Mouse (Mus musculus) neural tube, embryonic 13.5 days (tissue): Measurements from ENCODE around the gene Ramac. TPM values are rescaled to one million over a fixed set of nuclear protein-coding genes. Genes with fewer than 3 reads are reported as not detected.

Experiments used
- ATAC-seq: fragments of 200-750 bp; cut with Nextera tagmentation; 2 replicates; pipeline ENCODE4 v1.8.0; 2017; ENCODE audit warnings: low read depth, mild to moderate bottlenecking, moderate TSS enrichment, moderate library complexity
- H3K27ac ChIP-seq: fragments of 300-500 bp; sonication (generic); replicated peaks from 2 replicates; pipeline ENCODE4 v1.5.1; 2015; ENCODE audit warnings: moderate library complexity, mild to moderate bottlenecking, inconsistent platforms
- H3K27me3 ChIP-seq: fragments of 300-500 bp; sonication (generic); 2 replicates; pipeline ENCODE4 v1.6.1; 2015; ENCODE audit warnings: mild to moderate bottlenecking, inconsistent platforms
- H3K36me3 ChIP-seq: fragments of 300-500 bp; sonication (generic); 2 replicates; pipeline ENCODE4 v1.6.1; 2015; ENCODE audit warnings: mild to moderate bottlenecking, inconsistent platforms
- H3K4me1 ChIP-seq: fragments of 300-500 bp; sonication (generic); replicated peaks from 2 replicates; pipeline ENCODE4 v1.6.1; 2015; ENCODE audit warnings: inconsistent platforms
- H3K4me2 ChIP-seq: fragments of 300-500 bp; sonication (generic); 2 replicates; pipeline ENCODE4 v1.6.1; 2015; ENCODE audit warnings: inconsistent platforms, mild to moderate bottlenecking, moderate library complexity
- H3K4me3 ChIP-seq: fragments of 300-500 bp; sonication (generic); 2 replicates; pipeline ENCODE4 v1.5.1; 2015; ENCODE audit warnings: mild to moderate bottlenecking, inconsistent platforms
- H3K9ac ChIP-seq: fragments of 300-500 bp; sonication (generic); 2 replicates; pipeline ENCODE4 v1.6.1; 2015; ENCODE audit warnings: moderate library complexity, mild to moderate bottlenecking, inconsistent platforms
- H3K9me3 ChIP-seq: fragments of 300-500 bp; sonication (generic); 2 replicates; pipeline ENCODE4 v1.6.1; 2016; ENCODE audit warnings: inconsistent platforms
- WGBS: fragments of 180-500 bp; shearing (Covaris S2); methylation state at CpG from one replicate; pipeline ENCODE4 v1.1.7; 2015; 5-methylcytosine and 5-hydroxymethylcytosine counted together
- polyA plus RNA-seq: library from polyadenylated mRNA; unstranded; fragments of >200 nt; fragmentation: Nextera tagmentation; extraction: Ambion mirVana; gene quantifications from 2 replicates; pipeline ENCODE4 v1.2.1, GENCODE M21; 2015

The Ramac gene
- polyA plus RNA-seq, result 127 and 151 TPM in 2 replicates

DNA sequence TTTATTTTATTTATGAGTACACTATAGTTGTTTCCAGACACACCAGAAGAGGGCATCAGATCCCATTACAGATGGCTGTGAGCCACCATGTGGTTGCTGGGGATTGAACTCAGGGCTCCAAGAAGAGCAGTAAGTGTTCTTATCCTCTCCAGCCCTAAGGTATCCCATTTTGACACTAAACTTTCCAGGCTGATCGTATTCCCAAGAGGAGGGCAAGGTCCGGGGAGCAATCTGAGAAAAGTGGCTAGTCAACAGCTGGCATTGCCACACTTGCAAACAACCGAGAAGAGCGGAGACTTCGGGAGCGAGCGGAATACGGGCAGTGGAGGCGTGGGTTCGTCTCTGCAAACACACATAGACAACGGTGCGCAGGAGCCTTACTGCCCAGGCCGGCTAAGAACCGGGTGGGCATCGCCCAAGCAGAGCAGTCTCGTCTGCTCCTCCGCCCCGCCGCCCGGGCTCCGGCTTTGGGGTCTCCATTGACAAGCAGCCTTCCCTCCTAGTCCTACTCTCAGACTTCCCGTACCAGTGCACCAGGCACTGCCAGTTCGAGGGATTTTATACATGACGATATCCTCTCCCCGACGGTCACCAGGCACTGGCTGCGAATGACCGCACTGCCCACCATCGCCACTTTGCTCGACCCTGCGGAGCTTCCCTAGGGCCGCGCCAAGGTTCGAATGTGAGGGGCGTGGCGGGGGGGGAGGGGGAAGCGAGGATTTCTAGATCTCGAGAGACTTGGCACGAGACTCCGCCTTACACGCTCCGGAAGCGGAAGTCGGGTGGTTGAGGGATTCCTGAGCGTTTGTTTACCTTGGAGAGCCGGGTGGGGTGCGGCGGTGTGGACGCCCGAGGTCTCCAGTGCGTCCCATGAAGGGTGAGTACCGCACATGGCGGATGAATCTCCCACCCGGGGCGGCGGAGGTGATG, at the start of gene Ramac:
Gene Ramac (plus strand): TSS at position 746 of the 930 bp plus-strand sequence.
- ATAC-seq, result peak; percentile 97
- Histone ChIP-seq H3K36me3 (no peaks in the 10 kb centered on the region), H3K4me1 (peaks cover 27% of the 10 kb centered on the region), H3K9ac (peak within 1 kb of the TSS; percentile 94), H3K4me2 (peak within 1 kb of the TSS; percentile 83), H3K9me3 (no peaks in the 10 kb centered on the region), H3K27me3 (no peaks in the 10 kb centered on the region), H3K27ac (peak within 1 kb of the TSS; percentile 91), H3K4me3 (peak within 1 kb of the TSS; percentile 98)
- 0% methylated on average over 56 of the region's 56 CpGs for WGBS

DNA sequence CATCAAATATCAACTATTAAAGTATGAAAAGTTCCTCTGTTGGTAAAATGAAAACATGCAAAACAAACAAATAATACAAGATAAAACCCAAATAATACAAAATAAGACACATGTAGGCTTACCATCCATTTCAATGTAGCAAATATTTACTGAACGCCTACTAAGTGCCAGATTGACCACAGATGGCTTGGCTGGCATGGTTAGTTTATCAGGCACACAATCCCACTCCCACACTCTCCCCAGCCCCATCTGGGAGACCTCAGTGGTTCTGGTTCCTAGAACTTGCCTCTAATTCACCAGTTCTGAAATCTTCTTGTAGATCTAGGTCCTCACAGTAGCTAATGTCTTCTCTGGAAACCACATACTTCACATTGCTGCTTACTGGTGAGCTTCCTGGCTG, 44.1 kb upstream of the Ramac start:
- no peak for ATAC-seq
- H3K9ac ChIP-seq, result no peak overlapping the region

DNA sequence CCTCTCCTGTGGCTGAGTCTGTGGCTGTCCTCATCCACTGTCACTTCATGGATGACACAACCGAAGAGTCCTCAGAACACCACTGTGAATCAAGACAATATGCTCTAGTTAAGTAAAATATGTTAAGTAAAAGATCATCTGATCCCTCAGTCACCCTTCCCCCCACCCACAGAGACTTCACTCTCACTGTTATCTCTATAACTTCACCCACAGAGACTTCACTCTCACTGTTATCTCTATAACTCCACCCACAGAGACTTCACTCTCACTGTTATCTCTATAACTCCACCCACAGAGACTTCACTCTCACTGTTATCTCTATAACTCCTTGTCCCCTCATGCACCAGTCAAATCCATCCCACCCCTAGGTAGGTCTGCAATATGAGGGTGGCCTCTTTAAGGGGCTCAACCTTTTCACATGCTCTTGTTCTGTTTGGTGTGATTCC, 43.5 kb upstream of the Ramac start:
- H3K4me3 ChIP-seq, result no peak overlapping the region
- WGBS, result 91% methylated on average over 1 of the region's 1 CpGs
- H3K27ac ChIP-seq, result no peak overlapping the region
- H3K4me1 ChIP-seq, result no peaks in the 10 kb centered on the region
- H3K36me3 ChIP-seq, result no peaks in the 10 kb centered on the region
- no peaks in the 10 kb centered on the region for H3K27me3 ChIP-seq
- no peaks in the 10 kb centered on the region for H3K9me3 ChIP-seq
- no peak overlapping the region for H3K9ac ChIP-seq
- no peak overlapping the region for H3K4me2 ChIP-seq
- no peak for ATAC-seq

More for the DNA sequence above, 44.1 kb upstream of the Ramac start:
- H3K4me1 ChIP-seq, result no peaks in the 10 kb centered on the region
- no peak overlapping the region for H3K4me3 ChIP-seq
- WGBS, result 79% methylated on average over 1 of the region's 1 CpGs
- H3K36me3 ChIP-seq, result no peaks in the 10 kb centered on the region
- H3K27me3 ChIP-seq, result no peaks in the 10 kb centered on the region
- H3K9me3 ChIP-seq, result no peaks in the 10 kb centered on the region
- no peak overlapping the region for H3K4me2 ChIP-seq
- H3K27ac ChIP-seq, result no peak overlapping the region

DNA sequence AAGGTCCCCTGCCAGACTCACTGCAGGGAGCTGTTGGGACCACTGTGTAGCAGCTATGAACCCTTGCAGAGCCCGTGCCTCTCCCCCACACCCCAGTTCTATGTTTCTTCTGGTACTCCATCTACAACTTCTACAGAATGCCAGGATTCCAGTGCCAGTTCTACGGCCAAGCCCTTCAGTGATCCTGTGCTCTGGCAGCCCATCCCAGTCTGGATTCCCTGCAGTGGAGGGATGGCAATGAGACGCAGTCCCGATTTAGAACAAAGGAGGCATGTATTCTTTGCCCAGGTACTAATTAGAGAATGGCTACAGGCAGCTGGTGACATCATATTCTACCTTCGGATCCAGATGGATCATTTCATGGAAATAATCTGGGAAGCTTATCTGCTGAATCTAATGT, 41.5 kb upstream of the Ramac start:
- ATAC-seq, result no peak
- H3K4me3 ChIP-seq, result no peak overlapping the region
- H3K4me2 ChIP-seq, result no peak overlapping the region
- no peaks in the 10 kb centered on the region for H3K4me1 ChIP-seq
- H3K9ac ChIP-seq, result no peak overlapping the region
- no peaks in the 10 kb centered on the region for H3K36me3 ChIP-seq
- WGBS, result 63% methylated on average over 5 of the region's 5 CpGs
- H3K27me3 ChIP-seq, result no peaks in the 10 kb centered on the region
- no peak overlapping the region for H3K27ac ChIP-seq
- no peaks in the 10 kb centered on the region for H3K9me3 ChIP-seq

DNA sequence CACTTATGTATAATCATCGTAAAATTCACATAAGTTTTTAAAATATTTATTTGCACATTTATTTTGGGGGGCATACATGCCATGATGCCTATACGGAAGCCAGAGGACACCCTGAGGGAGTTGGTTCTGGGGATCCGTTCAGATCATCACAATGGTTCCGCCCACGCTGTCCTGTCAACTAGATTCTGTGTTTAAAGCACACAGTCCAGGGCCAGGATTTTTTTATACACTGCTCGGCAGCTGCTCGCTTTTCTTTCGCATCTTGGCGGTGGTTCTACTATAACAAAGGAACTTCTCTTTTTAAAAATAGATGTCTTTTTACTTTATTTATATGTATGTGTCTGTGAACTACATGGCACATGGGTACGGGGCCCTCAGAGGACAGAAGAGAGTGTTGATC, 38.9 kb upstream of the Ramac start:
- Histone ChIP-seq H3K9ac (no peak overlapping the region), H3K27ac (no peak overlapping the region), H3K4me3 (no peak overlapping the region), H3K27me3 (no peaks in the 10 kb centered on the region), H3K4me2 (no peak overlapping the region), H3K9me3 (no peaks in the 10 kb centered on the region), H3K36me3 (no peaks in the 10 kb centered on the region), H3K4me1 (no peaks in the 10 kb centered on the region)
- no peak for ATAC-seq
- whole genome bisulfite sequencing, result 93% methylated on average over 10 of the region's 10 CpGs

DNA sequence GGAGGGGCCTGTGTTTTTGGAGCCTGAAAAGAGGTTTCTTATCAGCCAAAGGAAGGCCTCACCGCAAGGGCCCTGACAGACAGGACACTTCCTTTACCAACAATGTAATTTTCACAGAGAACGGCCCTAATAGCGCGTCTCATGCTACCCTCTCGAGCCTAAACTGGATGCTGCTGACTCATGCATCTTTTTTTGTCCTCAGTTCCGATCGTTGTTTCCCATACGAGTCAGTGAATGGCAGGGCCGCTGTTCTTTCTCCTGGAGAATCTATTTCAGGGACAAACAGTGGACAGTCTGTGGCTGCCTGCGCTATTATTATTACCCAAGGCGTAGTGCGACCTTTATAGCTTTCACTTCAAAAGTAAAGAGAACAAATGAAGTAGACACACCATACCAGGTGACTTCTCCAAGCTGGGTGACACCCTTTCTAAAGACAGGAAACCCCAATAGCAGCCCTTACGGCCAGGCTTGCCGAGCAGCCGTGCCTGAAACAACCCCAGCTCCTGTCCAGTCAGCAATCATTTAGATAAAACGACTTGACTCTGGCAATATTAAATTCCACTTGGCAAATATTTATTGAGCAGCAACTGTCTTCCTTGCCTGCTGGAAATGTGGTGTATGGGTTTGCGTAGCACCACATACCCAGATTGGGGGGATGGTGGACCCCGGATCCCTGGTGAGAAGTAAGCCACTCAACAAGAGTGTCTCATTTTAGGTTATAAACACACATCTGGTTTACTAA, 36.6 kb upstream of the Ramac start:
- H3K9ac ChIP-seq, result no peak overlapping the region
- WGBS, result 78% methylated on average over 18 of the region's 18 CpGs

DNA sequence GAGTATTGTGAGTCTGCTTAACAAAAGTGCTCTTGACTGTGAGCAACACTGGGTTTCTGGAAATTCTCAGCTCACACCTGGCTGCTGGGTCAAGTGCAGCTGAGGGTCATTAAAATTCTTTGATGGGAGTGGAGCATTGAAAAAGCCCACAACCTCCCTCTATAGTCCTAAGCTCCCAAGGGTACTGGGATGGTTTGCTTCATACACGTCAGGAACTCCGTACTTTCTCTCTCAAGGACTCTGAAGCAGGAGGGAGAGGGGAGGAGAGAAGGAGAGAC, 36.1 kb upstream of the Ramac start:
- Histone ChIP-seq H3K9ac (no peak overlapping the region), H3K27me3 (no peaks in the 10 kb centered on the region), H3K27ac (no peak overlapping the region), H3K4me2 (no peak overlapping the region), H3K4me1 (no peaks in the 10 kb centered on the region), H3K9me3 (no peaks in the 10 kb centered on the region), H3K4me3 (no peak overlapping the region), H3K36me3 (no peaks in the 10 kb centered on the region)
- ATAC-seq, result no peak
- WGBS, result 45% methylated on average over 2 of the region's 2 CpGs

More for the DNA sequence above, 36.6 kb upstream of the Ramac start:
- H3K36me3 ChIP-seq, result no peaks in the 10 kb centered on the region
- no peak overlapping the region for H3K4me3 ChIP-seq
- no peaks in the 10 kb centered on the region for H3K9me3 ChIP-seq
- no peak overlapping the region for H3K4me2 ChIP-seq
- no peak for ATAC-seq
- H3K27ac ChIP-seq, result no peak overlapping the region
- no peaks in the 10 kb centered on the region for H3K27me3 ChIP-seq
- H3K4me1 ChIP-seq, result no peaks in the 10 kb centered on the region

DNA sequence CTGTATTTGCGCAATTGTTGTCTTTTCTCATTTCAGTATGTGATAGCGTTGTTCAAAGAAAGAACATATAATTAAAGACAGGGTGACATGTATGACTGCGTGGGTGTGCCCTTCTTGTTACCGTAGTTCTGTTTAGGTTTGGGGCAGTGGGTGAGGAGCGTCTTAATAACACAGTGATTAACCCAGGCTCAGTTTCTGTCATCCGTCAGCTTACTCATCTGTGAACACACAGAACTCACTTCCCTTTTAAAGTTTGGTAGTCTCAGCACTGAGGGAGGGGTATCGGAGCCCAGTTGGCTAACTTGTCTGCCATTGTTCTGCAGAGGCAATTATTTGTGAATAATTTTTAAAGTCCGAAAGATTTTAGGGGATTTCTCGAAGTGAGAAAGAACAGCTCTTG, 35.0 kb upstream of the Ramac start:
- no peaks in the 10 kb centered on the region for H3K27me3 ChIP-seq
- no peak for ATAC-seq
- 88% methylated on average over 9 of the region's 9 CpGs for WGBS

DNA sequence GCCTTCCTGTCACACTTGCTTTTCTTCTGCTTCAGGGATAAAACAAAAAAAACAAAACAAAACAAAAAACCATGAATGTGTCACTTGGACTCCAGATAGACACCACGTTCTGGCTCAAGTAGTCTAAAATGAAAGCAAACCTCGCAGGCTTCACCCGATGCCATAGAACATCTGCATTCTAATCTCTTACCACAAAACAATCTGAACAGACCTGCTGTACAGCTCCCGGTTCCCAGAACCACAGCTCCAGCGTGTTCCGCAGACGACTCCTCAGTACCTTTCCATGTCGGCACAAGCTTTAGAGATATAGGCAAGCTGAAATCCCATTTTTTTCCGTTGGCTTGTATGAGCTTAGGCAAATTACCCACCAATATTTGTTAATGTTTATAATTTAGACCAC, 32.9 kb upstream of the Ramac start:
- H3K9me3 ChIP-seq, result no peaks in the 10 kb centered on the region
- no peaks in the 10 kb centered on the region for H3K4me1 ChIP-seq
- H3K4me3 ChIP-seq, result no peak overlapping the region
- WGBS, result 92% methylated on average over 9 of the region's 9 CpGs
- ATAC-seq, result no peak
- H3K4me2 ChIP-seq, result no peak overlapping the region
- no peak overlapping the region for H3K9ac ChIP-seq
- no peaks in the 10 kb centered on the region for H3K36me3 ChIP-seq
- H3K27me3 ChIP-seq, result no peaks in the 10 kb centered on the region
- H3K27ac ChIP-seq, result no peak overlapping the region

More for the DNA sequence above, 35.0 kb upstream of the Ramac start:
- Histone ChIP-seq H3K4me2 (no peak overlapping the region), H3K4me1 (no peaks in the 10 kb centered on the region), H3K36me3 (no peaks in the 10 kb centered on the region), H3K9me3 (no peaks in the 10 kb centered on the region), H3K27ac (no peak overlapping the region), H3K9ac (no peak overlapping the region), H3K4me3 (no peak overlapping the region)

DNA sequence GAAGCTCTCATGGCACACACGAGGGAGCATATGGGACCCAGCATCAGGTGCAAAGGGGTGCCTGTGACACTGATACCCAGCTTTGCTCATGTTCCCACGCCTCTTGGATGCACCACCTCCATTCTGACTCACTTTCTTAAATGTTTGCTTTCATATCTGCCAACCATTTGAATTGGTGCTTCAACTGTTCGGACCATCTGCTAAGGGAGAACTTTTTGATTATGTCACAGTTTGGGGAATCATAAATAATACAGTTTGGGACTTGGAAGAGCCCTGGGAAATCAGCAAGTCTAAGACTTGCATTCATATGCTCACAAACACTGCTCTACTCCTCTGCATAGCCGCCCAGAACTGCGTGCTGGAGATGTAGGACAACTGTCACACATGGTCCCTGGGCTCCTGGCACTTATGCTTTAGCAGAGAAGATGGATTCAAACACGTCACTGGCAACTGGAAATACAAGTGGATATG, 31.5 kb upstream of the Ramac start:
- WGBS, result 82% methylated on average over 6 of the region's 6 CpGs
- H3K9me3 ChIP-seq, result no peaks in the 10 kb centered on the region
- no peak overlapping the region for H3K9ac ChIP-seq
- no peaks in the 10 kb centered on the region for H3K36me3 ChIP-seq
- H3K4me3 ChIP-seq, result no peak overlapping the region
- no peak for ATAC-seq
- H3K4me2 ChIP-seq, result no peak overlapping the region
- no peaks in the 10 kb centered on the region for H3K4me1 ChIP-seq
- no peak overlapping the region for H3K27ac ChIP-seq
- no peaks in the 10 kb centered on the region for H3K27me3 ChIP-seq

DNA sequence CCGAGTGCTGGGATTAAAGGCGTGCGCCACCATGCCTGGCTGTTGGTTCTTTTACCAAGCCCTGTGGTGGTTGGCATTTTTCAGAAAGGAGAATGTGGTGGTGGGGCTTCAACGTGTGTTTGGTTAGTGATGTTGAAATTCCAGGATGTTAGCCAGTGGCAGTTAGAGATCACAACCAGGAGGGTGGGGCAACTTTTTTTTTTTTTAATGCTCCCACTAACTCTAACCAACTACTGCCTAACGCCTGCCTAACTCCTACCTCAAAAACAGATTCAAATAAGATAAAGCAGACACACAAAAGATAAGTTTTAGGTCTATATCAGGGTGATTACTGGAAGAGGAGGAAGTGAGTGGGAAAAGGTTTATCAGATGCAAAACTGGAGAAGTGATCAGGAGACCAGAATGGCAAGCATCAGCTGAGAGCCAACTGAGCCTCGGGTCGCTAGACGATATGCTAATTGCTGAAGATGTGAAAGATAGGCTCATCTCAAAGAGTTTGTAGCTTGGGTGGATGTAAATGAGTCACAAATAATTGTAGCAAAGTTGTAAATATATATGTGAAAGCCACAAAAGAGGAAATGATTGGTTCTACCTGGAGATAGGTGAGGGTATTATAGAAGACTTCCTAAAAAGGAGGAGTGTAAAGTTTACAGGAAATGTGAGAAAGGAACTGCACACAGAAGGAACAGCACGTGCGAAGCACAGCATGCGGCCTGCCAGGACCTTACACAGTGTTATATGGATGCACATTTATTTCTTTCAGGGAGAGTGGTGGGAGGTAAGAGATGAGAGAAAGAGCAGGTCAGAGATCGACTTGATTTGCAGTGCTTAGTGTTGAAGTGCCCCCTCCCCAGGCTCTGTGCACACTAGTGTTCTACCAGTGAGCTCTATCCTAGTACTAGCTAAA, 30.3 kb upstream of the Ramac start:
- no peak for ATAC-seq
- WGBS, result 85% methylated on average over 12 of the region's 12 CpGs

More for the DNA sequence above, 30.3 kb upstream of the Ramac start:
- H3K27me3 ChIP-seq, result no peaks in the 10 kb centered on the region
- H3K36me3 ChIP-seq, result no peaks in the 10 kb centered on the region
- H3K9ac ChIP-seq, result no peak overlapping the region
- no peak overlapping the region for H3K4me2 ChIP-seq
- H3K4me1 ChIP-seq, result no peaks in the 10 kb centered on the region
- H3K4me3 ChIP-seq, result no peak overlapping the region
- no peak overlapping the region for H3K27ac ChIP-seq
- no peaks in the 10 kb centered on the region for H3K9me3 ChIP-seq
